ENCODE assay signal across 2 mouse cellular contexts in genomic region chr1:74809007-74809406, GRCm38 (mm10).
TF ChIP-seq lines count a peak whose summit lies in the region.

No protein-coding gene starts in this region.

TF ChIP-seq in ES-E14, 5 proteins besides CTCF, POLR2A, EP300 and RAD21 (continued from another document):
- TF ChIP-seq ZC3H11A (IDR thresholded peaks at IDR 0.05; ENCODE audit: borderline replicate concordance, low read depth, low read length) (0 out of 2 replicates have a peak, but pooled peaks have one; percentile 32), ZNF384 (IDR thresholded peaks at IDR 0.05; ENCODE audit: low read depth, low read length) (0 out of 2 replicates have a peak, but pooled peaks have one; percentile 31), CHD2 (IDR thresholded peaks at IDR 0.05; ENCODE audit: low read depth, low read length) (no peak), HCFC1 (IDR thresholded peaks at IDR 0.05; ENCODE audit: borderline replicate concordance, insufficient read depth, low read length) (no peak)

TF ChIP-seq in myocyte, 11 proteins besides CTCF, POLR2A, EP300 and RAD21:
- no peak for TF ChIP-seq MAX (IDR thresholded peaks at IDR 0.05; ENCODE audit: low read depth)
- peak in 1 of 3 experiments; percentile 26 for TF ChIP-seq MYOG (IDR thresholded peaks at IDR 0.05; ENCODE audit: control insufficient read depth in 1 of 3, insufficient read depth in 1 of 3, insufficient read length in 2 of 3, low read depth in 2 of 3)
- no peak for TF ChIP-seq CEBPB (IDR thresholded peaks at IDR 0.05; ENCODE audit: insufficient read depth, poor library complexity, severe bottlenecking)
- TF ChIP-seq MYOD1 (IDR thresholded peaks at IDR 0.05; ENCODE audit: control insufficient read depth in 1 of 3, insufficient read length in 2 of 3, low read depth in 2 of 3): peak in 2 of 3 experiments; percentile 38 to 66
